Mouse (Mus musculus) megakaryocyte, adult 5-6 weeks (primary cell): Measurements from ENCODE around the gene Myl7. TPM values are rescaled to one million over a fixed set of nuclear protein-coding genes. Genes with fewer than 3 reads are reported as not detected.

Experiments
- ATAC-seq: 2 replicates; pipeline ENCODE4 v1.8.0; 2016; ENCODE audit warnings: mild to moderate bottlenecking, inconsistent platforms; ENCODE audit not compliant: poor library complexity, severe bottlenecking
- total RNA-seq, 2 experiments: library from RNA; stranded (forward) in 1 of 2; stranded (reverse) in 1 of 2; fragments of 153-499, 151-499 nt in 1 of 2; fragments of 221-1000, 200-1000 nt in 1 of 2; gene quantifications; 2 replicates each; pipeline versions ENCODE4 v1.2.3 to v1.2.4; 2015 to 2017

Gene Myl7
- total RNA-seq, 2 experiments from 2014 or later, result not detected

- no peak for ATAC-seq
Observed at GRCm38 (mm10) chr11:5869331-5869730, 29.3 kb downstream of the Myl7 start.

GRCm38 (mm10) chr11:5868324-5868723 lies 30.3 kb downstream of the Myl7 start:
- ATAC-seq, result no peak

GRCm38 (mm10) chr11:5867196-5867595 lies 31.4 kb downstream of the Myl7 start:
- ATAC-seq, result no peak

- no peak for ATAC-seq
Observed at GRCm38 (mm10) chr11:5862394-5863105, 36.0 kb downstream of the Myl7 start.

GRCm38 (mm10) chr11:5861678-5862393 lies 36.7 kb downstream of the Myl7 start, which contains the start of gene Aebp1:
Gene Aebp1 (plus strand): TSS chr11:5861947.
- no peak for ATAC-seq

- no peak for ATAC-seq
Observed at GRCm38 (mm10) chr11:5860639-5861038, 37.9 kb downstream of the Myl7 start.

GRCm38 (mm10) chr11:5859883-5860550 lies 38.6 kb downstream of the Myl7 start:
- no peak for ATAC-seq

GRCm38 (mm10) chr11:5858723-5859122 lies 39.9 kb downstream of the Myl7 start:
- ATAC-seq, result no peak

- ATAC-seq, result no peak
Observed at GRCm38 (mm10) chr11:5856479-5857130, 42.0 kb downstream of the Myl7 start.

- no peak for ATAC-seq
Observed at GRCm38 (mm10) chr11:5855902-5856301, 42.7 kb downstream of the Myl7 start.

- no peak for ATAC-seq
Observed at GRCm38 (mm10) chr11:5855481-5855880, 43.1 kb downstream of the Myl7 start.

- no peak for ATAC-seq
Observed at GRCm38 (mm10) chr11:5852314-5852713, 46.3 kb downstream of the Myl7 start.

GRCm38 (mm10) chr11:5851021-5851736 lies 47.4 kb downstream of the Myl7 start:
- no peak for ATAC-seq

- ATAC-seq, result no peak
Observed at GRCm38 (mm10) chr11:5850452-5850851, 48.1 kb downstream of the Myl7 start.

GRCm38 (mm10) chr11:5849316-5849715 lies 49.3 kb downstream of the Myl7 start:
- no peak for ATAC-seq

- no peak for ATAC-seq
Observed at GRCm38 (mm10) chr11:5848741-5849140, 49.8 kb downstream of the Myl7 start.

GRCm38 (mm10) chr11:5846639-5847345 lies 51.8 kb downstream of the Myl7 start:
- ATAC-seq, result no peak
